Mouse (Mus musculus): ENCODE measurements around the gene Dhx40. TPM values are rescaled to one million over a fixed set of nuclear protein-coding genes. Genes with fewer than 3 reads are reported as not detected.

Dhx40 gene
- 10 to 100 TPM; 20.9 to 21.3 TPM for total RNA-seq (2021)

DNA sequence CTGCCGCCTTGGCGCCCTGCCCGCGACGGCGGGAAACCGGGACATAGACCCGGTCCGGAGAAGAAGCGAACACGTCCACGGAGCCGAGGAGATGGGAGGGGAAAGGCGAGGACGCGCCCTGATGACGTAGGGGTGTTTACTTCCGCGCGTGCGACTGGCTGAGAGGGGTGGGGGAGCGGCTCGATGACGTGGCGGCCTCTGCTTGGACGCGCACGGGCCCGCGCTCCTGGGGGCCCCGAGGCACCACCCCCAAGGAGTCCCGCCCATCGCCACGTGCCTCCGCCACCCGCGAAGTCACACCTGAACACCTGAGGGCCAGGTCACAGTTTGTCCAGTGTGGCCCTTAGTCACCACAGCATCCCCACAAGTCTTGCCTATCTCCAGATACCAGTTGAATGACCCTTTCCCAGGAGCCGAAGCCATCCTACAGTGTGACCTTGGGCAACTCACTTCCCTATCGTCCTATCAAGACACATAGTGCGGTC, at the start of gene Dhx40:
Dhx40 (minus strand) TSS at position 242 of the 485 bp plus-strand sequence.
- DNase-seq (ENCODE audit: extremely low spot score in 1 of 2, low spot score in 2 of 2): peak; percentile 92 to 97
- intact Hi-C loops (cut with DNase I): loop anchor here (5.0 kb wide), 1 partner anchor 185 kb away; the partner anchor contains the start of gene Ypel2

GRCm38 (mm10) chr11:86855639-86856425, 48.3 kb upstream of the Dhx40 start:
- DNase-seq (ENCODE audit: extremely low spot score in 1 of 2, low spot score in 2 of 2): peak; percentile 45 to 47
- intact Hi-C loops (cut with DNase I): no loop called here

DNA sequence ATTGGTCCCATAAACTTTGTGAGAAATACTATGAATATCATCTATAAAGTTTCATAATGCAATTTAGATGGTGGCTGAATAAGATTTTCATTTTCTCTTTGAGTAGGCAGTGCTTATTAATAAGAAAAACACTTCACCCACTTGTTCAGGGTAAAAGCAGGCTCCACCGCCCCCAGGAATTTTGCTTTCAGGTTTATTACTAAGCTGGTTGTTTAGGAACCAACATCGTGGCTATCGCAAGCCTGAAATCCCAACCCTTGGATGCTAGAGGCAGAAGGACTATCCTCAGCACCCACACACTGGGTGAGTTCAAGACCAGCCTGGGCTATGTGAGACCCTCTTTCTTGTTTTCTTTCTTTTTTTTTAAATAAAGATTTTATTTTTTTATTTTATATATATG, 45.5 kb upstream of the Dhx40 start:
- DNase-seq (ENCODE audit: extremely low spot score in 1 of 2, low spot score in 2 of 2): no peak
- intact Hi-C loops (cut with DNase I): no loop called here

- intact Hi-C loops (cut with DNase I): no loop called here
- DNase-seq (ENCODE audit: extremely low spot score in 1 of 2, low spot score in 2 of 2): no peak
Observed at GRCm38 (mm10) chr11:86852534-86853054, 45.0 kb upstream of the Dhx40 start.

DNA sequence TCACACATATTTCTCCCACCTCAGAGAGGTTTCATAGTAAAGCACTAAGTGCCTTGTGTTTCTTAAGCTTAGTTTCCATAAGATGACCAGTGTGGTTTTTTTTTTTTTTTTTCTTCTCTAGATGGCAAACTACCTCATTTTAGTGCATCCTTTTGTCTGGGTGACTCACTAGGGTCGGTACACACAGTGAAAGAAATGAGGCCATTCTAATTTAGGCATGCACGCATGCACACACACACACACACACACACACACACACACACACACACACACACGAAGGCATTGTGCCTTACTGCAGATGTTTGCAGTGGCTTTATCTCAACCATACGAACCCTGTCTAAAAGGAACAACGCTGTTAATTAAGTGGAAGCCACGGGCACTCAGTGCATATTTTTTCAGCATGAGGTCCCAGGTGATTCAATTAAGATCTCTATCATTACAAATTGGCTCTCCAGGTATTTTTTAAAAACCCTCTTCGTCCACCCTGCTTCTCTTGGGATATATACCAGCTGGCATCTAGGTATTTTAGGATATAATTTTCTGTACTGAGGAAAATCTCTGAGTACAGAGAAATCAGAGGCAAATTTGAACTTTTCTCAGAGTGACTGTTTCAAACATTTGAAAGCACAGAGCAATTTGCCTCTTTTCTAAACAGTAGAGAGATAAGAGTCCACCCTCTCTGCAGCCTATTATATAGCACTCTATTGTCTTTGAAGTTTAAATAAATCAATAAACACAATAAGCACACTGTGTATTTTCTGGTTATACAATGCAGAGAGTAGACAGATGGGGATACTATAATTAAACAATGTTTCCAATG, 44.4 kb upstream of the Dhx40 start:
- intact Hi-C loops (cut with DNase I): no loop called here
- no peak for DNase-seq (ENCODE audit: extremely low spot score in 1 of 2, low spot score in 2 of 2)

DNA sequence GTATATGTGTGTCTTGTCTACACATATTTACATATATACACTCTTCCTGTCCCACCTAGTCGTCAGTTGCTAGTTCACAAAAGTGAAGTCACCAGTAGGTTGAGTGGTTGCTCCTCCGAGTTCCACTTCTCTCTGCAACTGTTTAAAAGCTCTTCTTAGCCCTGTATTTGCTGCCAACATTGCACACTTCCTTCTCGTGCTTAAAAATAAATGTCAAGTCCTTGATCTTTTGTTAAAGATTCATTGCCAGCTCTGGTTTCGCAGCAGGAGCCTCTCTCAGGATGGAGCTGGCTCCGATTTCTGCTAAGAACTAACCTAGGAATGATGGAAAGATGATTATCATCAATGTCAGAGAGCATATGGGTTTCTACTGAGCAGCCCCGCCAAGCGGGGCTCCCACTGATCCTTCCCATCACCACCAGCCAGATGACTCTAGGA, 43.7 kb upstream of the Dhx40 start:
- intact Hi-C loops (cut with DNase I): no loop called here
- DNase-seq (ENCODE audit: extremely low spot score in 1 of 2, low spot score in 2 of 2): peak in 1 of 2 experiments; percentile 31

DNA sequence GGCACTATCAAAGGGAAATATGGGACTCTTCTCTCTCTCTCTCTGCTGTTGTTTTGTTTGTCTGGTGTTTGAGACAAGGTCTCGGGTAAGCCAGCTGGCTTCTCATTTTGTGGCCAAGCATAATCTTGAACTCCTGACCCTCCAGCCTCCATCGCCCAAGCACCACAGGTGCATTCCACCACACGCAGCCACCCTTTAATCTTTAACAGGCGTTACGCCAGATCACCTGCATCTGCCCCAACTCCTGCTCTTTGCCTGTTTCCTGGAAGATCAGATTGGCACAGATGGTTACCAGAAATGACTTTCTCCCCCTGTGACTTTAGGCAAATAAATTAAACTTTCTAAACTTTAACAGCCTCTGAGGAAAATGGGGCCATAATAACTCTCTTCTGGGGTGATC, 36.3 kb upstream of the Dhx40 start:
- intact Hi-C loops (cut with DNase I): no loop called here
- no peak for DNase-seq (ENCODE audit: extremely low spot score in 1 of 2, low spot score in 2 of 2)

DNA sequence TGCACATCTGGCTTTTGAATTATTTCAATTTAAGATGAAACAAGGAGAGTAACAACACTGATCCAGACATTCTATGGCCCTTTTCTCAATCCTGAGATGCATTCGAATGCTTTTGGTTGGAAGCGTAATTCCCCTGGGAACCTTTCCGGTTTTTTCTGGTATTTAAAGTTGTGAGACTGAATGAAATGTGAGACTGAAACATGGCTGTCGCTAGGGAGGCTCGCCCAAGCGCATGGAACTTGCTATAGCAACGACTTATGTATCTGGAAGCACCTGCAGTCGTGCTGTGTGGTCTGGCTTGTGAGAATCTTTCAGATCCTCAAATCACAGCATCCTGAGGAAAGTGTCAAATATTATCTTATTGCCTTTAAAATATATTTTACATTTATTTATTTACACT, 33.7 kb upstream of the Dhx40 start:
- no peak for DNase-seq (ENCODE audit: extremely low spot score in 1 of 2, low spot score in 2 of 2)
- intact Hi-C loops (cut with DNase I): no loop called here

- peak in 1 of 2 experiments; percentile 56 for DNase-seq (ENCODE audit: extremely low spot score in 1 of 2, low spot score in 2 of 2)
- intact Hi-C loops (cut with DNase I): no loop called here
Observed at GRCm38 (mm10) chr11:86840511-86841154, 33.1 kb upstream of the Dhx40 start.

DNA sequence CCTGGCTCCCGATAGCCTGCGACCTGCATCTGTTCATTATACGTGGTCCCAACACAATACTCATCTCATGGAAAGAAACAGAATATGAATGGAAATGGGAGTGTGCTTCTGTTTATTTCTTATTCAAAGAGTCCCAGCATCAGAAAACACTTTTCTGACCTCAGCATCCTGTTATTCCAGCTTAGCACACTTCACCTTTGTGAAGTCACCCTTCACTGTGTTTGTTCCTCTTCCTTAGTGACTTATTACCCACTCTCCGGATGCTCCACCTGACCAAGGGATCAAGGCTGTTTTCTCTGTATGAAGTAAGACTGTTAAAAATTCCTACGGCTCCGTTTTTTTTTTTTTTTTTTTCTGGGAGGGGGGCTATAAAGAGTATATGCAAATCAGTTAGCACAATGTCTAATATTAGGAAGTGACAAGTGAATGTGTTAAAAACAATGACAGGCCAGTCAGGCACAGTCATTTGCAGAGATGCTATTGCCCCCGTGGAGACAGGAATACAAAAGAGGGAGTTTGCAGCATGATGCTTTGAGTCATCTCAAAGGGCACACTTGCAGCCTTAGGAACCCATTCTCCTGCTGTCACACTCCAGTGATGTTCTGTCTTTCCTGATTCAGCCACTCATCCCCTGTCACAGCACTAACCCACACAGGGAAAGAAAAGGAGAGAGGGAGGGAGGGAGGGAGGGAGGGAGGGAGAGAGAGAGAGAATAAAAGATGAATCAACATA, 32.3 kb upstream of the Dhx40 start:
- intact Hi-C loops (cut with DNase I): no loop called here
- no peak for DNase-seq (ENCODE audit: extremely low spot score in 1 of 2, low spot score in 2 of 2)

- DNase-seq (ENCODE audit: extremely low spot score in 1 of 2, low spot score in 2 of 2): no peak
- intact Hi-C loops (cut with DNase I): no loop called here
Observed at GRCm38 (mm10) chr11:86838792-86839191, 31.2 kb upstream of the Dhx40 start.

- intact Hi-C loops (cut with DNase I): no loop called here
- peak in 1 of 2 experiments; percentile 63 for DNase-seq (ENCODE audit: extremely low spot score in 1 of 2, low spot score in 2 of 2)
Observed at GRCm38 (mm10) chr11:86836366-86836765, 28.8 kb upstream of the Dhx40 start.

DNA sequence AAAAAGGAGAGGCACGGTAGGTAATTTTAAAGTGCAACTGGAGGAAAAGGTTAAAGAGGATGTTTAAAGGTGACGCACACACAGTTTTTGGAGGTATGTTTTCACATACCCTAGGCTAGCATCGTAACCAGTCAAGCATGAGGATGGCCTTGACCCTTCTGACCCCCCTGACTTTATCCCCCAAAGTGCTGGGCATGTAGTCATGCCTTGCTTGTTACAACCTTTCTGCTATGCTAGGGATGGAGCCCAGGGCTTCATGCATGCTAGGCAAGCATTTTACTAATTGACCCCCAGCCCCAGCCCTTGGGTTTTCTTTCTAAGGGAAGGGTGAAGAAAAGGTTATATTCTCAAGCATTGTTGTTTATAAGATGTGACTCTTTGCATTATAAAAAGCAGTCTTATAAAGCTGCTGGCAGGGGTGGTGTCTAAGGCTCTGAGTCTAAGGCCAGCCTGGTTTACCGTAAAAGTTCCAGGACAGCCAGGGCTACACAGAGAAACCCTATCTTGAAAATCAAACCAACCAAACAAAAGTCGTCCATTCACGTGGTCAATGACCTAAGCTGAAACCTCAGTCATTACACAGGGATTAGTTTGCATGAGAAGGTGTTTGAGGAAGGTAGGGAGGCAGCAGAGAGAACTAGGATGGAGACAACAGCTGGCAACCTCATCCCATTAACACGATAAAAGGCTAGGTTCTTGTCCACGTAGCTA, 27.2 kb upstream of the Dhx40 start:
- intact Hi-C loops (cut with DNase I): no loop called here

GRCm38 (mm10) chr11:86834050-86834449, 26.5 kb upstream of the Dhx40 start:
- intact Hi-C loops (cut with DNase I): no loop called here
- DNase-seq (ENCODE audit: extremely low spot score in 1 of 2, low spot score in 2 of 2): no peak

More for the DNA sequence above, 27.2 kb upstream of the Dhx40 start:
- no peak for DNase-seq (ENCODE audit: extremely low spot score in 1 of 2, low spot score in 2 of 2)

GRCm38 (mm10) chr11:86833153-86833552, 25.6 kb upstream of the Dhx40 start:
- intact Hi-C loops (cut with DNase I): no loop called here
- DNase-seq (ENCODE audit: extremely low spot score in 1 of 2, low spot score in 2 of 2): no peak

DNA sequence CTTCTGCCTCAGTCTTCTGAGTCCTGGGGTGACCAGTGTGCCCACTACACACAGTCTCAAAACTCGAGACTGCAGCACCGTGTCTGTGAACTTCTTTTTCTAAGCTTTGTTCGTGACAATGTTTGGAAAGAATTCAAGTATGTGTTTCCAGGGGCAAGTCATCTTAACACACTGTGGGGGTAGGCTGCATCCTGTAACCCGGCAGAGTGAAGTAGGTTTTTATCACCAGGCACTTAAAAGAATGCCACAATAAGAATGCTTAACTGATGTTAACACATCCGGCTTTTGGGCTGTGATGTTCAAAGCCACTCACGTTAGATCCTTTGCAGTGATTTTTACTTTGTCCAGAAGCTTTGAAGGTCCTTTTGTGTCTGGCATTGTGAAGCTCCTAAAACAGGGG, 20.9 kb upstream of the Dhx40 start:
- intact Hi-C loops (cut with DNase I): no loop called here
- no peak for DNase-seq (ENCODE audit: extremely low spot score in 1 of 2, low spot score in 2 of 2)

GRCm38 (mm10) chr11:86827476-86828245, 20.1 kb upstream of the Dhx40 start:
- intact Hi-C loops (cut with DNase I): no loop called here
- no peak for DNase-seq (ENCODE audit: extremely low spot score in 1 of 2, low spot score in 2 of 2)

Data from left cerebral cortex, postnatal 10 days (tissue).